Mouse (Mus musculus): ENCODE results near the gene Hipk2. TPM values are rescaled to one million over a fixed set of nuclear protein-coding genes. Genes with fewer than 3 reads are reported as not detected.

Gene Hipk2
- polyA plus RNA-seq, 1 experiment = 34.3 TPM

GRCm38 (mm10) chr6:38838061-38838460 is 37.9 kb downstream of the Hipk2 start:
- DNase-seq = peak in 1 of 2 experiments; percentile 13
- TF ChIP-seq CTCF (IDR thresholded peaks at IDR 0.05; ENCODE audit: borderline replicate concordance, insufficient read depth, low read depth, low read length) = no peak
- TF ChIP-seq POLR2A (IDR thresholded peaks at IDR 0.05; ENCODE audit: borderline replicate concordance, insufficient read depth, low read length) = no peak
- Histone ChIP-seq H3K27me3 (ENCODE audit: control insufficient read depth, insufficient read depth, low read length) (no peaks in the 10 kb centered on the region), H3K27ac (ENCODE audit: insufficient read depth, low read length) (no peak overlapping the region), H3K4me1 (ENCODE audit: control insufficient read depth, insufficient read depth, low read length) (peaks cover 11% of the 10 kb centered on the region), H3K4me3 (replicated peaks; ENCODE audit: insufficient read depth, low read depth, low read length) (no peak overlapping the region)
- WGBS = 87% methylated on average over 4 of the region's 4 CpGs

- Histone ChIP-seq H3K4me1 (ENCODE audit: control insufficient read depth, insufficient read depth, low read length) (peaks cover under 1% of the 10 kb centered on the region; the same call in 1 of the 2 replicates), H3K27ac (ENCODE audit: insufficient read depth, low read length) (no peak overlapping the region), H3K27me3 (ENCODE audit: control insufficient read depth, insufficient read depth, low read length) (no peaks in the 10 kb centered on the region), H3K4me3 (replicated peaks; ENCODE audit: insufficient read depth, low read depth, low read length) (no peak overlapping the region)
- DNase-seq = no peak
- 91% methylated on average over 1 of the region's 1 CpGs for WGBS
- TF ChIP-seq CTCF (IDR thresholded peaks at IDR 0.05; ENCODE audit: borderline replicate concordance, insufficient read depth, low read depth, low read length) = no peak
- no peak for TF ChIP-seq POLR2A (IDR thresholded peaks at IDR 0.05; ENCODE audit: borderline replicate concordance, insufficient read depth, low read length)
These were observed 40.7 kb downstream of the Hipk2 start for GRCm38 (mm10) chr6:38835217-38835616.

- Histone ChIP-seq H3K4me1 (ENCODE audit: control insufficient read depth, insufficient read depth, low read length) (no peaks in the 10 kb centered on the region), H3K27ac (ENCODE audit: insufficient read depth, low read length) (no peak overlapping the region), H3K4me3 (replicated peaks; ENCODE audit: insufficient read depth, low read depth, low read length) (no peak overlapping the region), H3K27me3 (ENCODE audit: control insufficient read depth, insufficient read depth, low read length) (no peaks in the 10 kb centered on the region)
- TF ChIP-seq POLR2A (IDR thresholded peaks at IDR 0.05; ENCODE audit: borderline replicate concordance, insufficient read depth, low read length) (no peak), CTCF (IDR thresholded peaks at IDR 0.05; ENCODE audit: borderline replicate concordance, insufficient read depth, low read depth, low read length) (no peak)
- 94% methylated on average over 2 of the region's 2 CpGs for WGBS
- no peak for DNase-seq
These were observed 41.2 kb downstream of the Hipk2 start for GRCm38 (mm10) chr6:38834727-38835126.

GRCm38 (mm10) chr6:38833721-38834120 is 42.2 kb downstream of the Hipk2 start:
- H3K27ac ChIP-seq (ENCODE audit: insufficient read depth, low read length) = no peak overlapping the region
- DNase-seq = no peak
- 91% methylated on average over 3 of the region's 3 CpGs for WGBS

GRCm38 (mm10) chr6:38829452-38829851 is 46.5 kb downstream of the Hipk2 start:
- TF ChIP-seq CTCF (IDR thresholded peaks at IDR 0.05; ENCODE audit: borderline replicate concordance, insufficient read depth, low read depth, low read length) (no peak), POLR2A (IDR thresholded peaks at IDR 0.05; ENCODE audit: borderline replicate concordance, insufficient read depth, low read length) (no peak)

More at GRCm38 (mm10) chr6:38833721-38834120, 42.2 kb downstream of the Hipk2 start:
- H3K4me1 ChIP-seq (ENCODE audit: control insufficient read depth, insufficient read depth, low read length) = no peaks in the 10 kb centered on the region
- H3K27me3 ChIP-seq (ENCODE audit: control insufficient read depth, insufficient read depth, low read length) = no peaks in the 10 kb centered on the region
- no peak for TF ChIP-seq CTCF (IDR thresholded peaks at IDR 0.05; ENCODE audit: borderline replicate concordance, insufficient read depth, low read depth, low read length)
- no peak for TF ChIP-seq POLR2A (IDR thresholded peaks at IDR 0.05; ENCODE audit: borderline replicate concordance, insufficient read depth, low read length)
- H3K4me3 ChIP-seq (replicated peaks; ENCODE audit: insufficient read depth, low read depth, low read length) = no peak overlapping the region

GRCm38 (mm10) chr6:38828211-38828610 is 47.8 kb downstream of the Hipk2 start:
- WGBS = 86% methylated on average over 2 of the region's 2 CpGs
- no peaks in the 10 kb centered on the region; the same call in 1 of the 2 replicates for H3K4me1 ChIP-seq (ENCODE audit: control insufficient read depth, insufficient read depth, low read length)
- no peak overlapping the region for H3K4me3 ChIP-seq (replicated peaks; ENCODE audit: insufficient read depth, low read depth, low read length)
- no peaks in the 10 kb centered on the region for H3K27me3 ChIP-seq (ENCODE audit: control insufficient read depth, insufficient read depth, low read length)
- DNase-seq = no peak
- TF ChIP-seq POLR2A (IDR thresholded peaks at IDR 0.05; ENCODE audit: borderline replicate concordance, insufficient read depth, low read length) = no peak
- TF ChIP-seq CTCF (IDR thresholded peaks at IDR 0.05; ENCODE audit: borderline replicate concordance, insufficient read depth, low read depth, low read length) = no peak
- no peak overlapping the region for H3K27ac ChIP-seq (ENCODE audit: insufficient read depth, low read length)

More at GRCm38 (mm10) chr6:38829452-38829851, 46.5 kb downstream of the Hipk2 start:
- Histone ChIP-seq H3K4me3 (replicated peaks; ENCODE audit: insufficient read depth, low read depth, low read length) (no peak overlapping the region), H3K4me1 (ENCODE audit: control insufficient read depth, insufficient read depth, low read length) (no peaks in the 10 kb centered on the region), H3K27ac (ENCODE audit: insufficient read depth, low read length) (no peak overlapping the region), H3K27me3 (ENCODE audit: control insufficient read depth, insufficient read depth, low read length) (no peaks in the 10 kb centered on the region)
- DNase-seq = no peak
- 88% methylated on average over 3 of the region's 3 CpGs for WGBS

GRCm38 (mm10) chr6:38827435-38827834 is 48.5 kb downstream of the Hipk2 start:
- no peaks in the 10 kb centered on the region; the same call in 1 of the 2 replicates for H3K4me1 ChIP-seq (ENCODE audit: control insufficient read depth, insufficient read depth, low read length)
- no peak for DNase-seq
- no peak overlapping the region for H3K4me3 ChIP-seq (replicated peaks; ENCODE audit: insufficient read depth, low read depth, low read length)
- H3K27ac ChIP-seq (ENCODE audit: insufficient read depth, low read length) = no peak overlapping the region
- no peaks in the 10 kb centered on the region for H3K27me3 ChIP-seq (ENCODE audit: control insufficient read depth, insufficient read depth, low read length)
- whole genome bisulfite sequencing = 88% methylated on average over 5 of the region's 5 CpGs
- no peak for TF ChIP-seq CTCF (IDR thresholded peaks at IDR 0.05; ENCODE audit: borderline replicate concordance, insufficient read depth, low read depth, low read length)
- TF ChIP-seq POLR2A (IDR thresholded peaks at IDR 0.05; ENCODE audit: borderline replicate concordance, insufficient read depth, low read length) = no peak

GRCm38 (mm10) chr6:38826857-38827256 is 49.1 kb downstream of the Hipk2 start:
- H3K4me3 ChIP-seq (replicated peaks; ENCODE audit: insufficient read depth, low read depth, low read length) = no peak overlapping the region
- H3K4me1 ChIP-seq (ENCODE audit: control insufficient read depth, insufficient read depth, low read length) = no peaks in the 10 kb centered on the region; the same call in 1 of the 2 replicates
- no peak overlapping the region for H3K27ac ChIP-seq (ENCODE audit: insufficient read depth, low read length)
- no peak for DNase-seq
- no peak for TF ChIP-seq POLR2A (IDR thresholded peaks at IDR 0.05; ENCODE audit: borderline replicate concordance, insufficient read depth, low read length)
- no peak for TF ChIP-seq CTCF (IDR thresholded peaks at IDR 0.05; ENCODE audit: borderline replicate concordance, insufficient read depth, low read depth, low read length)
- no peaks in the 10 kb centered on the region for H3K27me3 ChIP-seq (ENCODE audit: control insufficient read depth, insufficient read depth, low read length)
- 95% methylated on average over 3 of the region's 3 CpGs for WGBS

Data from cerebellum, adult 2 months (tissue).